Mouse (Mus musculus) kidney, postnatal 36 days (tissue): Measurements from ENCODE around the gene Slit1.

Source experiments
- DNase-seq, 2 experiments: peaks; one replicate each; pipeline ENCODE4 v3.0.0; 2021 to 2022; ENCODE audit warnings: mixed read lengths in 2 of 2

Gene Slit1

GRCm38 (mm10) chr19:41723337-41723736 lies 20.1 kb downstream of the Slit1 start:
- DNase-seq = no peak

- DNase-seq = no peak
Measured at GRCm38 (mm10) chr19:41719436-41719835, 24.0 kb downstream of the Slit1 start.

GRCm38 (mm10) chr19:41716233-41717218 lies 26.9 kb downstream of the Slit1 start:
- no peak for DNase-seq

- no peak for DNase-seq
Measured at GRCm38 (mm10) chr19:41714431-41714917, 29.0 kb downstream of the Slit1 start.

GRCm38 (mm10) chr19:41712829-41713228 lies 30.6 kb downstream of the Slit1 start:
- DNase-seq = no peak

GRCm38 (mm10) chr19:41711665-41712064 lies 31.8 kb downstream of the Slit1 start:
- no peak for DNase-seq

GRCm38 (mm10) chr19:41709497-41710165 lies 33.8 kb downstream of the Slit1 start:
- DNase-seq = peak; percentile 33 to 41

- no peak for DNase-seq
Measured at GRCm38 (mm10) chr19:41707850-41708249, 35.6 kb downstream of the Slit1 start.

GRCm38 (mm10) chr19:41706094-41706828 lies 37.2 kb downstream of the Slit1 start:
- no peak for DNase-seq

- no peak for DNase-seq
Measured at GRCm38 (mm10) chr19:41705416-41705815, 38.0 kb downstream of the Slit1 start.

- DNase-seq = no peak
Measured at GRCm38 (mm10) chr19:41702638-41703037, 40.8 kb downstream of the Slit1 start.

- no peak for DNase-seq
Measured at GRCm38 (mm10) chr19:41698857-41699424, 44.5 kb downstream of the Slit1 start.

GRCm38 (mm10) chr19:41697807-41698515 lies 45.5 kb downstream of the Slit1 start:
- DNase-seq = no peak

GRCm38 (mm10) chr19:41697111-41697806 lies 46.2 kb downstream of the Slit1 start:
- DNase-seq = no peak

GRCm38 (mm10) chr19:41696443-41696842 lies 47.0 kb downstream of the Slit1 start:
- no peak for DNase-seq

GRCm38 (mm10) chr19:41695046-41695445 lies 48.4 kb downstream of the Slit1 start:
- DNase-seq = no peak

GRCm38 (mm10) chr19:41694610-41695009 lies 48.9 kb downstream of the Slit1 start:
- DNase-seq = no peak

- no peak for DNase-seq
Measured at GRCm38 (mm10) chr19:41693727-41694126, 49.7 kb downstream of the Slit1 start.

- no peak for DNase-seq
Measured at GRCm38 (mm10) chr19:41690064-41690463, 53.4 kb downstream of the Slit1 start.

GRCm38 (mm10) chr19:41688251-41688650 lies 55.2 kb downstream of the Slit1 start:
- DNase-seq = no peak

GRCm38 (mm10) chr19:41687836-41688235 lies 55.6 kb downstream of the Slit1 start:
- DNase-seq = no peak
